Mouse (Mus musculus) brain, adult 10 weeks (tissue): ENCODE results near the gene Tmem181a. TPM values are rescaled to one million over a fixed set of nuclear protein-coding genes. Genes with fewer than 3 reads are reported as not detected.

Source experiments
- polyA plus RNA-seq: library from polyadenylated mRNA; stranded (reverse); fragments of 350-450 nt; fragmentation: Illumina TruSeq; extraction: RNeasy Lipid Tissue Mini Kit (QIAGEN cat#74804); gene quantifications from one replicate; pipeline ENCODE4 v1.2.3, GENCODE M21; 2015; ENCODE audit warnings: low read depth, low replicate concordance

Tmem181a gene
- 44.2 TPM for polyA plus RNA-seq

GRCm38 (mm10) chr17:6256400-6257069, at the start of gene Tmem181a:
TSS of gene Tmem181a (plus strand) at chr17:6256860.

GRCm38 (mm10) chr17:6317339-6317985, 60.8 kb downstream of the Tmem181a start, which contains the start of gene Dynlt1a:
TSS of gene Dynlt1a (minus strand) at chr17:6317500.

Other genes starting within 250 kb of the Tmem181a start
- 13.2 TPM for gene Serac1, start 177.1 kb upstream of the Tmem181a start, polyA plus RNA-seq
- gene Gtf2h5, start 177.1 kb upstream of the Tmem181a start, polyA plus RNA-seq = 147 TPM
- 89.2 TPM for gene Tulp4, start 150.4 kb upstream of the Tmem181a start, polyA plus RNA-seq
- 5.0 TPM for gene Dynlt1a, start 60.6 kb downstream of the Tmem181a start, polyA plus RNA-seq
- 44.5 TPM for gene Dynlt1b, start 173.3 kb downstream of the Tmem181a start, polyA plus RNA-seq